Mouse (Mus musculus) thymus, adult 2 months (tissue): ENCODE data around the gene Il21r. TPM values are rescaled to one million over a fixed set of nuclear protein-coding genes. Genes with fewer than 3 reads are reported as not detected.

Experiments
- DNase-seq: peaks from one replicate; pipeline ENCODE4 v3.0.0; 2021
- H3K27ac ChIP-seq: fragments of 200-500 bp; 2 replicates; pipeline ENCODE4 v1.5.1; 2012; ENCODE audit warnings: low read length, control low read depth; ENCODE audit not compliant: control insufficient read depth, insufficient read depth
- H3K27me3 ChIP-seq: fragments of 200-500 bp; 2 replicates; pipeline ENCODE4 v1.6.1; 2012; ENCODE audit warnings: mild to moderate bottlenecking, low read length, moderate library complexity, mixed read lengths; ENCODE audit not compliant: control insufficient read depth, insufficient read depth
- H3K36me3 ChIP-seq: fragments of 200-500 bp; 2 replicates; pipeline ENCODE4 v1.6.1; 2012; ENCODE audit warnings: mild to moderate bottlenecking, low read length, moderate library complexity; ENCODE audit not compliant: control insufficient read depth, insufficient read depth
- H3K4me1 ChIP-seq: fragments of 200-500 bp; replicated peaks from 2 replicates; pipeline ENCODE4 v1.6.1; 2012; ENCODE audit warnings: low read length; ENCODE audit not compliant: control insufficient read depth, insufficient read depth
- H3K4me3 ChIP-seq: fragments of 200-500 bp; 2 replicates; pipeline ENCODE4 v1.5.1; 2012; ENCODE audit warnings: mild to moderate bottlenecking, low read length, control low read depth, moderate library complexity; ENCODE audit not compliant: control insufficient read depth, insufficient read depth
- CTCF ChIP-seq: fragments of 200-500 bp; IDR thresholded peaks from 2 replicates; pipeline ENCODE4 v1.5.1; 2012; ENCODE audit warnings: mild to moderate bottlenecking, control low read depth, low read length, moderate library complexity, borderline replicate concordance; ENCODE audit not compliant: control insufficient read depth, poor library complexity, insufficient read depth; ENCODE audit errors: extremely low read depth
- POLR2A ChIP-seq: fragments of 200-500 bp; IDR thresholded peaks from 2 replicates; pipeline ENCODE4 v1.6.1; 2012; ENCODE audit warnings: mild to moderate bottlenecking, low read length, control low read depth, moderate library complexity; ENCODE audit not compliant: control insufficient read depth, poor library complexity, insufficient read depth; ENCODE audit errors: extremely low read depth
- WGBS: fragments of 180-500 bp; shearing (Covaris S2); methylation state at CpG from one replicate; pipeline ENCODE4 v1.1.7; 2018; 5-methylcytosine and 5-hydroxymethylcytosine counted together
- polyA plus RNA-seq: library from polyadenylated mRNA; depleted of rRNA; stranded (reverse); fragments of >200 nt; gene quantifications from 2 replicates; pipeline ENCODE4 v1.2.3, GENCODE M21; 2012

Gene Il21r
- polyA plus RNA-seq, 1 experiment, result 188 TPM

DNA sequence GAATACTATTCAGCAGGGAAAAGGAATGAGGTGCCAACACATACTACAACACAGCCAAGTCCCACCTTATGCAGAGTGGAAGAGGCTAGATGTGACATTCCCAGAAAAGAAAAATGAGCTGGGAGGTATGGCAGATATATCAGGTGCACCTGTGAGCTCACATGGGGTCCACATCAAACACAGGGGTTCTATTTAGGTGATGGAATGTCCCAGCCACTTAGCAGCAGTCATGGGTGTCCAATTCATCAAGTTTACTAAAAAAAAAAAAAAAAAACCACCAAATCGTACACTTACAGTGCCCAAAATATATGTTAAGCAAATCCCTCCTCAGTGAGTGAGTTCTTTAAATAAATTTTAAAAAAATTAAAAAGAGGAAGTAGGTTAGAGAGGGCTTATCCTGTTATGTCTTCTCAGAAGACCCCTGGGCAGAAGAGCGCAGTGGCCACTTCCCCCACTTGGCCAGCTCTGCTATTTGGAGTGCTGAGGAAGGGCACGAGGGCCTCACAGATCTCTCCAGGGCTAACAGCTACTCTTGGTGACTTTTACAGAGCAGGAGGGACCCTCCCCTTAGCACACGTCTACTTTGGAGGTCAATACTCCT, 3.8 kb upstream of the Il21r start:
- WGBS, result 51% methylated on average over 4 of the region's 4 CpGs
- H3K27ac ChIP-seq, result no peak overlapping the region
- no peaks in the 10 kb centered on the region for H3K27me3 ChIP-seq
- peaks cover 57% of the 10 kb centered on the region for H3K4me1 ChIP-seq
- no peaks in the 10 kb centered on the region for H3K36me3 ChIP-seq
- DNase-seq, result no peak
- H3K4me3 ChIP-seq, result no peak overlapping the region
- TF ChIP-seq CTCF (no peak), POLR2A (no peak)

DNA sequence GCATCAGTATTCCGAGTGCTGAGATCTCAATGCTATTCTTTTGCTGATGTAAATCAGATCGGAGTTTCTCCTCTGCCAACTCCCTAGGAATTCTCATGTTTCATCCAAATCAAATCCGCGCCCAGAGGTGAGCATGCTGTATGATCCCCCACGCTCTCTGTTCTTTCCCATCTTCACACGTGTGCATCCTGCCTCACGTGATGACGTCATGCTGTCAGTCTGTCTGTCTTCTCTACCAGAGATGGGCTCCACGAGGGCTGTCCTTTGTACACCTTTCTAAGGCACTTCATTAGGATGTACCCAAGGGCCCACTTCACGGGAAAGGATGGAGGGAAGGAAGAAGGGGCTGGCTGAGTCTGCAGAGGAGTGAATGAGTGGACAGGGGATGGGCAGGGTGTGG, 3.1 kb upstream of the Il21r start:
- WGBS, result 49% methylated on average over 10 of the region's 10 CpGs
- Histone ChIP-seq H3K27me3 (no peaks in the 10 kb centered on the region), H3K27ac (no peak overlapping the region)

DNA sequence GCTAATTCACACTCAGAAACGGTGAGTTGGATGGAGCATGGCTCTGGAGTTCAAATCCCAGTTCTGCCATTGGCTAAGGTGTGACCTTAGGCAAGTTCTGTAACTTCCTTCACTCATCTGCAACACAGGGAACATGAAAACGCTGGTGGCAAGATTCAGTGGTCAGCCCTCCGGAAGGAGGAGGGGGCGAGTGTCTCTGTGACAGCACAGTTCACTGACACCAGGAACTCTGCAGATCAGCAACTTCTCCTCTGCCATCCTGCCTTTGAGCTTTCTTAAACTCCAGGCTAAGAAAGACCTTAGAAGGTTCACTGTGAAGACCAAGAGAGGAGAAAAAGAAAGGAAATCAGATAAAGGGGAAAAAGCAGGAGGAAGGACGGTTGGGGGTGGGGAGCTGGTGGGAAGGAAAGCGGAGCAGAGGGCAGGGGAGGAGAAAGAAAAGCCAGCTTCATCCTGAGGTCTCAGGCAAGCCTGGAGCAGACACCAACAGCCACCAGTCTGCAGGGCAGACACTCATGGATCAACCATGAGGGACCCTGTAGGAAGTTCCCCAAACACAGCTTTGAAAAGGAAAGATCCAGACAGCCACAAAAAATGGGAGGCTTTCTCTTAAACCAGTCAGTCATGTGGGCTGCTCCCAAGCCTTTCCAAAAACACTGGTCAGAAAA, 2.5 kb upstream of the Il21r start:
- H3K4me1 ChIP-seq, result peaks cover 69% of the 10 kb centered on the region
- DNase-seq, result no peak
- no peak overlapping the region for H3K4me3 ChIP-seq
- H3K36me3 ChIP-seq, result no peaks in the 10 kb centered on the region
- WGBS, result 11% methylated on average over 6 of the region's 6 CpGs
- no peaks in the 10 kb centered on the region for H3K27me3 ChIP-seq
- TF ChIP-seq CTCF (no peak), POLR2A (no peak)
- H3K27ac ChIP-seq, result no peak overlapping the region

More for the DNA sequence above, 3.1 kb upstream of the Il21r start:
- Histone ChIP-seq H3K4me3 (no peak overlapping the region), H3K4me1 (peaks cover 63% of the 10 kb centered on the region), H3K36me3 (no peaks in the 10 kb centered on the region)
- TF ChIP-seq POLR2A (no peak), CTCF (no peak)
- DNase-seq, result no peak

DNA sequence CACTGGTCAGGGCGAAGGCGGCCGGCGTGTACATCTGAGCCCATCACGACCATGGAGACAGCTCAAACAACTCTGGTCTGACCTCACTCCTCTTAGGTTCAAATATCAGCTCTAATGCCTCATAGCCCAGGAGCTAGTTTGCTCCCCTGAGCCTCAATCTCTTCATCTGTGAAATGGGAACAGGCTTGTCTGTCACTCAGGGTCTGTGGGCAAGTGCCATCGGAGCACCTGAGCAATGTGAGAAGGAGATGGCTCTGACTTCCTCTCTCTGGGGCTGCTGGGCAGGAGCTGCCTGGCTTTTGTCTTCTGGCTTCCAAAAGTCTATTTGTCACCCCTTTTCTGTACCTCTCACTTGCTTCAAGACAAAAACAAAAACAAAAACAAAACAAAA, 2.0 kb upstream of the Il21r start:
- DNase-seq, result no peak
- no peaks in the 10 kb centered on the region for H3K36me3 ChIP-seq
- no peak overlapping the region for H3K4me3 ChIP-seq
- H3K27me3 ChIP-seq, result no peaks in the 10 kb centered on the region
- H3K4me1 ChIP-seq, result peaks cover 75% of the 10 kb centered on the region
- peak overlapping the region; percentile 28; the same call in 1 of the 2 replicates for H3K27ac ChIP-seq
- WGBS, result 77% methylated on average over 6 of the region's 6 CpGs
- TF ChIP-seq POLR2A (no peak), CTCF (no peak)

DNA sequence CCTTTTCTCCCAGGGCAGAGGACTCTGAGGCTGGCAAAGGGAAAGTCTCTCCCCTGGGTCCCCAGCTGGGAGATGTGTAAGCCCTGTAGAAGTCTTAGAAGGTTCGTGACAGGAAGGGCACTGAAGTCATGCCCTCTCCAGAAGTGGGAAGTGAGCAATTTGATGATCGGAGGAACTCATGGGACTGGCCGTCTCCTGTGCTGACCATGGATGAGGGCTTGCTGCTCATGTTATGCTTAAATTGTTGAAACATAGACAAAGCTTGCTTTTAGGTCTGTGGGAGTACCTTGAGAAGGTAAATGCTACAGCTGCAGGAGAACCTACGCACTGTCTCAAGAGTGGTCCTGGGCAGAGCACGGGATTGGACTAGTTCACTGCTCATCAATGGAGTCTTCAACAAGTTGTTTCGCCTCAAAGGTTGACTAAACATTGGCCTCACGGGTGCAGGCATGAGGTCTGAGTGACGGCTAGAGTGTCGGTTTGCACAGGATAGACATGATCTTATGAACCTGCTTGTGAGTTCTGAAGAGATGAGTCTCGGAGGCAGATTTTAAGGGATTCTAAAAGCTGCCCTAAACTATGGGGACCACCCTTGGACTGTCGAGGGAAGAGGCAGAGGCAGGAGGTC, 1.3 kb upstream of the Il21r start:
- no peaks in the 10 kb centered on the region for H3K36me3 ChIP-seq
- TF ChIP-seq CTCF (no peak), POLR2A (no peak)
- peak overlapping the region; percentile 28; the same call in 1 of the 2 replicates for H3K27ac ChIP-seq
- H3K4me3 ChIP-seq, result no peak overlapping the region
- WGBS, result 65% methylated on average over 11 of the region's 11 CpGs
- no peaks in the 10 kb centered on the region for H3K27me3 ChIP-seq
- H3K4me1 ChIP-seq, result peaks cover 78% of the 10 kb centered on the region
- no peak for DNase-seq

DNA sequence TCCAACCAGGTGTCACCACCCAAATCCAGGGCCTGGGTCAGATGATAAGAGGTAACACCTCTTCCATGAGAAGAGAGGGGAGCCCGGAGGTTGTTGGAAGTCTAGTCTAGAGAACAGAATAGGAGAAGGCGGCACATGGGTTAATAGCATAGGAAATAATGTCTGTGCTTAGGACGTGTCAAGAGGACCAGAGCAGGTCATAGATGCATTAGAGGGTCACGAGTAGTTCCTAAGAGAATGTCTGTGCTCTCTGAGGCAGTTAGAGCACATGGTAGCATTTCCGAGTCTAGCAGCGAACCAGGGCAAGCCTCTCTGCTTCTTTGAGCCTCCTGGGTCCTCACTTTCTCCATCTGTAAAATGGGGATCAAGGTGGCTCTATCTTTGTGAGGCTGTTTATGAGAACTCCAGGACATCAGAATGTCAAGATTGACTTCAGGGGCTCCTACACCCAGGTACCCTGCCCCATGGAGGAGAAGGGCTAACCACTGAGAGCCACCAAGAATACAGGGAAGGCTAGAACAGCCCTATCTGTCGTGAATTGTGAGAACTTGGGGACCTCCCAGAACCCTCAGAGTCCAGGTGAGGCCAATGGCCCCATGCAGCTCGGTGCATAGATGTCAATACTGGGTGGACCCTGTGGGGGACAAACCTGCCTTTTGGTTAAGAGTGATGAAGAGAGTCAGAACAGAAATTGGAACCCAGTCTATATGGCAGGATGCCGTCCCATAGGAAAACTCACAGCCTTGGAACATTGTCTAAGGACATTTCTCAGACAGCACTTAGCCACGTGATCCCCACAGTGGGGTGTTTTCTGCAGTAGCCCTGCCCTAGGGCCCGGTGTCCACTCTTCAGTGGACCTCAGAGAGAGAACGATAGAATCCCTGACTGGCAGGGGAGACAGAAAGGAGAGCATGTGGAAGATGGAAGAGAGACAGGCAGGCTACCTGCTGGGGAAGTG, 1.4 kb downstream of the Il21r start:
- 88% methylated on average over 12 of the region's 12 CpGs for WGBS
- H3K27ac ChIP-seq, result peak overlapping the region; percentile 96
- TF ChIP-seq CTCF (no peak), POLR2A (no peak)
- no peaks in the 10 kb centered on the region for H3K27me3 ChIP-seq
- 0 out of 2 replicates have a peak, but pooled peaks cover 5% of the 10 kb centered on the region for H3K36me3 ChIP-seq
- peak overlapping the region; percentile 77 for H3K4me3 ChIP-seq
- peaks cover 85% of the 10 kb centered on the region for H3K4me1 ChIP-seq
- DNase-seq, result no peak

DNA sequence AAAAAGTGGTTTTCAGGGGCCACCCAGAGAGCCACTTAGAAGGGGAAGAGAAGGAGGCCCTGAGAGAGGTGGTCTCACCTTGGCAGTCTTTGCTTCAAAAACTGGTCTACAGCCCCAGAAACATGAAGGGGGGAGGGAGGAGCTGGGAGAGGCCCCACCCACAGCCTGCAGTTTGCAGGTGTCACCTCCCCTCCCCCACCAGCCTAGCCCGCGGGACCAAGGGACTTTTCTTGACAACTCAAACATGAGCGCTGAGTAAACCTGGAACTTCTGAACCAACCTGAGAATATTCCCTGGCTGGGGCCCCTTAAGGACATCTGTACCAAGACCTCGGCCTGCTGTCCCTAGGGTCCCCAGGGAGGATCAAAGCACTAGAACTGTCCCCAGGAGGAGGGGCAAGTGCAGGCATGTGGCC, 2.5 kb downstream of the Il21r start:
- peak; percentile 94 for DNase-seq
- 9% methylated on average over 4 of the region's 4 CpGs for WGBS
- H3K27me3 ChIP-seq, result no peaks in the 10 kb centered on the region
- peak; percentile 38; the same call in 1 of the 2 replicates for TF ChIP-seq POLR2A
- TF ChIP-seq CTCF, result 0 out of 2 replicates have a peak, but pooled peaks have one; percentile 36
- peak overlapping the region; percentile 77 for H3K4me3 ChIP-seq
- peaks cover 74% of the 10 kb centered on the region for H3K4me1 ChIP-seq
- peak overlapping the region; percentile 96 for H3K27ac ChIP-seq
- H3K36me3 ChIP-seq, result peaks cover 5% of the 10 kb centered on the region; the same call in 1 of the 2 replicates
